ENCODE assay signal across 26 mouse cellular contexts in genomic region chr1:141948055-141948454, GRCm38 (mm10).
"Had no signal": no experiment of that assay in that cellular context is flagged by ENCODE, and none has a peak within 500 bp of the region (broad histone marks: within the 10 kb centered on the region; RNA-seq: fewer than 3 reads in every experiment).

No protein-coding gene starts in this region.

- ATAC-seq: hindbrain, embryonic 16.5 days; inflammation-experienced regulatory T-cells, adult 6 months; intestine, embryonic 15.5 days; intestine, postnatal 0 days; liver, embryonic 12.5 days had no signal

- H3K9me3 ChIP-seq: heart, embryonic 13.5 days; heart, embryonic 15.5 days; hindbrain, embryonic 13.5 days; intestine, embryonic 15.5 days; limb, embryonic 13.5 days; limb, embryonic 15.5 days; liver, embryonic 12.5 days had no signal

- H3K27me3 ChIP-seq: heart, embryonic 13.5 days; heart, embryonic 15.5 days; hindbrain, embryonic 13.5 days; intestine, embryonic 15.5 days; limb, embryonic 13.5 days; limb, embryonic 15.5 days; liver, embryonic 12.5 days had no signal

- H3K27ac ChIP-seq: gastrocnemius, adult 2 months; heart, adult 2 months; heart, embryonic 13.5 days; heart, embryonic 15.5 days; hindbrain, embryonic 13.5 days; intestine, embryonic 15.5 days; layer of hippocampus, adult 2 months; left cerebral cortex, adult 2 months; limb, embryonic 13.5 days; limb, embryonic 15.5 days; liver, embryonic 12.5 days had no signal

- H3K4me1 ChIP-seq: heart, embryonic 13.5 days; heart, embryonic 15.5 days; hindbrain, embryonic 13.5 days; intestine, embryonic 15.5 days; limb, embryonic 13.5 days; limb, embryonic 15.5 days; liver, embryonic 12.5 days had no signal

- H3K36me3 ChIP-seq: heart, embryonic 13.5 days; heart, embryonic 15.5 days; hindbrain, embryonic 13.5 days; intestine, embryonic 15.5 days; limb, embryonic 13.5 days; limb, embryonic 15.5 days; liver, embryonic 12.5 days had no signal

- DNase-seq: gastrocnemius, adult 2 months; gastrocnemius, postnatal 10 days; gastrocnemius, postnatal 25 days; heart, adult 11 months; heart, adult 2 months; heart, postnatal 14 days; heart, postnatal 36 days; kidney, adult 18-20 months; kidney, adult 8-10 months; kidney, postnatal 10 days; kidney, postnatal 25 days; kidney, postnatal 4 days; left cerebral cortex, postnatal 4 days had no signal

- H3K4me2 ChIP-seq: heart, embryonic 11.5 days; heart, embryonic 13.5 days; heart, embryonic 15.5 days; hindbrain, embryonic 13.5 days; intestine, embryonic 15.5 days; limb, embryonic 13.5 days; limb, embryonic 15.5 days; liver, embryonic 12.5 days had no signal

- H3K9ac ChIP-seq: heart, embryonic 13.5 days; heart, embryonic 15.5 days; hindbrain, embryonic 13.5 days; intestine, embryonic 15.5 days; limb, embryonic 13.5 days; limb, embryonic 15.5 days; liver, embryonic 12.5 days had no signal

- H3K4me3 ChIP-seq: gastrocnemius, adult 2 months; heart, adult 2 months; heart, embryonic 13.5 days; heart, embryonic 15.5 days; hindbrain, embryonic 13.5 days; intestine, embryonic 15.5 days; layer of hippocampus, adult 2 months; left cerebral cortex, adult 2 months; limb, embryonic 13.5 days; limb, embryonic 15.5 days; liver, embryonic 12.5 days had no signal
